Mouse (Mus musculus): ENCODE measurements around the gene Magi2. TPM values are rescaled to one million over a fixed set of nuclear protein-coding genes. Genes with fewer than 3 reads are reported as not detected.

Gene Magi2
- polyA plus RNA-seq, 1 experiment = 0.48 TPM

DNA sequence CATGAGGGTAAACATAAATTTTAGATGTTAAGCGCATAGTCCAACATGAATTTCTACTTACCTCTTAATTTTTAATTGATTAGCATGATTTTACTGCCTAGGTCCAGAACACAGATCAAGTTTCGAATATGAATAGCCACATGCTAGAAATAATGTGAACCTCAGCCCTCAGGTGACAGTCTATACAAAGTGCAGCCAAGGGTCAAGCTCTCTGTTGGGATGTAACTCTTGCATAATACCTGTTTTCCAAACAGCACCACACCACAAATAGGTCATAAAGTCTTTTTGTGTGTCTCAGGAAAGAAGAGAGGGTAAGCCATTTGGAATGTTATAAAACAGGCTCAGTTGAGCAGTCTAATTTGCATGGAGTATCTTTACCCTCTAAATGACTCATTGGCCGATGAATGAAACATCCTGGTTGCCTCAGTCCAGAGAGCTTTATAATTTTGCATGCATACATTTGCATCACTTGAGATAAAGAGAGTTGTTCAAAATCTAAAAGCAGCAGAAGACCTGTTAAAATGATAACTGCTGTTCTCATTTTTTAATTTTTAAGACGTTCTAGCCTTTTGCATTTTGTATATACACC, 246.1 kb downstream of the Magi2 start:
- no peak overlapping the region for H3ac ChIP-seq (ENCODE audit: control insufficient read depth, insufficient read length)
- H3K79me2 ChIP-seq (ENCODE audit: control insufficient read depth, insufficient read depth) = no peaks in the 10 kb centered on the region
- no peaks in the 10 kb centered on the region for H3K27me3 ChIP-seq (ENCODE audit: control insufficient read depth, insufficient read depth, insufficient read length)
- H3K4me2 ChIP-seq (ENCODE audit: low read depth) = no peak overlapping the region
- H3K36me3 ChIP-seq (ENCODE audit: control insufficient read depth, insufficient read depth) = no peaks in the 10 kb centered on the region
- TF ChIP-seq TCF12 (IDR thresholded peaks at IDR 0.05; ENCODE audit: insufficient read depth, poor library complexity, severe bottlenecking) = no peak
- no peak for TF ChIP-seq MAX (IDR thresholded peaks at IDR 0.05; ENCODE audit: low read depth)
- no peak for TF ChIP-seq CEBPB (IDR thresholded peaks at IDR 0.05; ENCODE audit: insufficient read depth, poor library complexity, severe bottlenecking)
- TF ChIP-seq MYOD1 (IDR thresholded peaks at IDR 0.05; ENCODE audit: control insufficient read depth in 1 of 3, insufficient read length in 2 of 3, low read depth in 2 of 3) = no peak
- TF ChIP-seq REST (IDR thresholded peaks at IDR 0.05; ENCODE audit: insufficient read depth, insufficient read length) = no peak
- no peak for TF ChIP-seq USF1 (IDR thresholded peaks at IDR 0.05; ENCODE audit: low read depth)
- no peak for TF ChIP-seq E2F4 (IDR thresholded peaks at IDR 0.05; ENCODE audit: insufficient read depth)
- no peak for TF ChIP-seq TCF3 (IDR thresholded peaks at IDR 0.05; ENCODE audit: insufficient read length, low read depth)
- no peak for TF ChIP-seq POLR2AphosphoS2 (IDR thresholded peaks at IDR 0.05; ENCODE audit: insufficient read length, low read depth)
- TF ChIP-seq POLR2A (IDR thresholded peaks at IDR 0.05; ENCODE audit: insufficient read length, low read depth) = no peak
- no peak for TF ChIP-seq SRF (IDR thresholded peaks at IDR 0.05; ENCODE audit: control insufficient read depth, insufficient read length, low read depth)
- TF ChIP-seq MYOG (IDR thresholded peaks at IDR 0.05; ENCODE audit: control insufficient read depth in 1 of 3, insufficient read depth in 1 of 3, insufficient read length in 2 of 3, low read depth in 2 of 3) = no peak
- no peak overlapping the region for H3K4me3 ChIP-seq

- Histone ChIP-seq H3K27me3 (ENCODE audit: control insufficient read depth, insufficient read depth, insufficient read length) (no peaks in the 10 kb centered on the region), H3K36me3 (ENCODE audit: control insufficient read depth, insufficient read depth) (no peaks in the 10 kb centered on the region), H3K4me3 (no peak overlapping the region), H3K79me2 (ENCODE audit: control insufficient read depth, insufficient read depth) (no peaks in the 10 kb centered on the region), H3ac (ENCODE audit: control insufficient read depth, insufficient read length) (no peak overlapping the region), H3K4me2 (ENCODE audit: low read depth) (no peak overlapping the region)
- TF ChIP-seq MYOG (IDR thresholded peaks at IDR 0.05; ENCODE audit: control insufficient read depth in 1 of 3, insufficient read depth in 1 of 3, insufficient read length in 2 of 3, low read depth in 2 of 3) (no peak), CEBPB (IDR thresholded peaks at IDR 0.05; ENCODE audit: insufficient read depth, poor library complexity, severe bottlenecking) (no peak), TCF12 (IDR thresholded peaks at IDR 0.05; ENCODE audit: insufficient read depth, poor library complexity, severe bottlenecking) (no peak), MYOD1 (IDR thresholded peaks at IDR 0.05; ENCODE audit: control insufficient read depth in 1 of 3, insufficient read length in 2 of 3, low read depth in 2 of 3) (no peak), POLR2A (IDR thresholded peaks at IDR 0.05; ENCODE audit: insufficient read length, low read depth) (no peak), E2F4 (IDR thresholded peaks at IDR 0.05; ENCODE audit: insufficient read depth) (no peak), REST (IDR thresholded peaks at IDR 0.05; ENCODE audit: insufficient read depth, insufficient read length) (no peak), USF1 (IDR thresholded peaks at IDR 0.05; ENCODE audit: low read depth) (no peak), MAX (IDR thresholded peaks at IDR 0.05; ENCODE audit: low read depth) (no peak), POLR2AphosphoS2 (IDR thresholded peaks at IDR 0.05; ENCODE audit: insufficient read length, low read depth) (no peak), SRF (IDR thresholded peaks at IDR 0.05; ENCODE audit: control insufficient read depth, insufficient read length, low read depth) (no peak)
These were observed 256.1 kb downstream of the Magi2 start for GRCm38 (mm10) chr5:19482981-19483380.

DNA sequence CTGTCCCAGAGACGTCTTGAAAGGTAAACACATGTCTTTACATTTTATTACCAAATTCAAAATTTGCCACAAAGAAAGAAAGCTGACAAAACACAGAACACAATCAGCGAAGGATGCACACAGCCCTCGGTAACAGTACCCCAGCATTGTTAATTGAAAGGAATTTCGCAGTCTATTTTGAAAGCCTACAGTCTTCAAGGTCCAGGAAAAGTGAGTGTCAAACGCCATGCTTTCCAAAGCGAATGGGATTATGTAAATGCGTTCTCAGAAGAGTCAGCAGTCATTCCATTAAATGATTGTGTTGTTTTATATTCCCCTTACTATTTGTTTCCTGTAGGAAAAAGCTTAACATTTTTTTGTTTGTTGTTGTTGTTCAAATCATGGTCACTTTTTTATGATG, 261.1 kb downstream of the Magi2 start:
- Histone ChIP-seq H3K79me2 (ENCODE audit: control insufficient read depth, insufficient read depth) (no peaks in the 10 kb centered on the region), H3K4me2 (ENCODE audit: low read depth) (no peak overlapping the region), H3K27me3 (ENCODE audit: control insufficient read depth, insufficient read depth, insufficient read length) (no peaks in the 10 kb centered on the region), H3ac (ENCODE audit: control insufficient read depth, insufficient read length) (no peak overlapping the region), H3K4me3 (no peak overlapping the region), H3K36me3 (ENCODE audit: control insufficient read depth, insufficient read depth) (no peaks in the 10 kb centered on the region)
- TF ChIP-seq SRF (IDR thresholded peaks at IDR 0.05; ENCODE audit: control insufficient read depth, insufficient read length, low read depth) = no peak
- TF ChIP-seq REST (IDR thresholded peaks at IDR 0.05; ENCODE audit: insufficient read depth, insufficient read length) = no peak
- TF ChIP-seq E2F4 (IDR thresholded peaks at IDR 0.05; ENCODE audit: insufficient read depth) = no peak
- no peak for TF ChIP-seq CEBPB (IDR thresholded peaks at IDR 0.05; ENCODE audit: insufficient read depth, poor library complexity, severe bottlenecking)
- no peak for TF ChIP-seq MAX (IDR thresholded peaks at IDR 0.05; ENCODE audit: low read depth)
- no peak for TF ChIP-seq POLR2A (IDR thresholded peaks at IDR 0.05; ENCODE audit: insufficient read length, low read depth)
- no peak for TF ChIP-seq USF1 (IDR thresholded peaks at IDR 0.05; ENCODE audit: low read depth)
- TF ChIP-seq TCF3 (IDR thresholded peaks at IDR 0.05; ENCODE audit: insufficient read length, low read depth) = no peak

GRCm38 (mm10) chr5:19501005-19501404, 274.2 kb downstream of the Magi2 start:
- Histone ChIP-seq H3K4me3 (no peak overlapping the region), H3K4me2 (ENCODE audit: low read depth) (no peak overlapping the region), H3K27me3 (ENCODE audit: control insufficient read depth, insufficient read depth, insufficient read length) (no peaks in the 10 kb centered on the region), H3ac (ENCODE audit: control insufficient read depth, insufficient read length) (no peak overlapping the region), H3K79me2 (ENCODE audit: control insufficient read depth, insufficient read depth) (no peaks in the 10 kb centered on the region), H3K36me3 (ENCODE audit: control insufficient read depth, insufficient read depth) (no peaks in the 10 kb centered on the region)
- TF ChIP-seq MYOG (IDR thresholded peaks at IDR 0.05; ENCODE audit: control insufficient read depth in 1 of 3, insufficient read depth in 1 of 3, insufficient read length in 2 of 3, low read depth in 2 of 3) (no peak), POLR2A (IDR thresholded peaks at IDR 0.05; ENCODE audit: insufficient read length, low read depth) (no peak), TCF12 (IDR thresholded peaks at IDR 0.05; ENCODE audit: insufficient read depth, poor library complexity, severe bottlenecking) (no peak), MAX (IDR thresholded peaks at IDR 0.05; ENCODE audit: low read depth) (no peak), E2F4 (IDR thresholded peaks at IDR 0.05; ENCODE audit: insufficient read depth) (no peak), POLR2AphosphoS2 (IDR thresholded peaks at IDR 0.05; ENCODE audit: insufficient read length, low read depth) (no peak), MYOD1 (IDR thresholded peaks at IDR 0.05; ENCODE audit: control insufficient read depth in 1 of 3, insufficient read length in 2 of 3, low read depth in 2 of 3) (no peak), USF1 (IDR thresholded peaks at IDR 0.05; ENCODE audit: low read depth) (no peak), CEBPB (IDR thresholded peaks at IDR 0.05; ENCODE audit: insufficient read depth, poor library complexity, severe bottlenecking) (no peak), SRF (IDR thresholded peaks at IDR 0.05; ENCODE audit: control insufficient read depth, insufficient read length, low read depth) (no peak), TCF3 (IDR thresholded peaks at IDR 0.05; ENCODE audit: insufficient read length, low read depth) (no peak), REST (IDR thresholded peaks at IDR 0.05; ENCODE audit: insufficient read depth, insufficient read length) (no peak)

All from myocyte (in vitro differentiated cells).